Mouse (Mus musculus) cerebellum, adult (tissue): Measurements from ENCODE around the gene Anks1b.
A peak's percentile ranks its signal among the peaks of the same experiment; 100 is the strongest.

ENCODE experiments used
- ATAC-seq: cut with Nextera tagmentation; 2 replicates; pipeline ENCODE4 v1.9.2; 2017; ENCODE audit warnings: mild to moderate bottlenecking, moderate library complexity, mixed read lengths; ENCODE audit not compliant: insufficient number of reproducible peaks, low FRiP score, low TSS enrichment

Anks1b gene

DNA sequence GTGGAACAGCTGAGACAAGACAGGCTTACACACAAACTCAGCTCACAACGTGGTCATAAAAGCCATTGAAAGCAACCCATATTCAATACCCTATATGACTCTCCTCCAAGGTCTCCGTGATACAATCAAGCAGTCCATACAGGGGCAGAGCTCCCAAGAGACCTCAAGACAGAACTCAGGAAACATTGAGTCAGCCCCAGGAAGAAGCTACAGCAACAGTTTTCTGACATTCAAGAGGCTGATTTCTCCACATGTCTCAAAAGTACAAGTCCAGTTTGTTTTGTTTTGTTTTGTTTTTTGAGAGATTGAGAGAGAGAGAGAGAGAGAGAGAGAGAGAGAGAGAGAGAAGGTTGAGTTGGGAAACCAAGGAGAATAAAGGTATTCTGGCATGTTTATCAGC lies 1100.8 kb downstream of the Anks1b start:
- no peak for ATAC-seq

- ATAC-seq, result no peak
Measured at GRCm38 (mm10) chr10:90974491-90974890, 1101.2 kb downstream of the Anks1b start.

- ATAC-seq, result no peak
Measured at GRCm38 (mm10) chr10:90981811-90982210, 1108.5 kb downstream of the Anks1b start.

GRCm38 (mm10) chr10:90983046-90983445 lies 1109.7 kb downstream of the Anks1b start:
- ATAC-seq, result 0 out of 2 replicates have a peak, but pooled peaks have one; percentile 10

- no peak for ATAC-seq
Measured at GRCm38 (mm10) chr10:90990340-90990739, 1117.0 kb downstream of the Anks1b start.

GRCm38 (mm10) chr10:90992237-90992636 lies 1118.9 kb downstream of the Anks1b start:
- ATAC-seq, result no peak

- no peak for ATAC-seq
Measured at GRCm38 (mm10) chr10:90993869-90994268, 1120.6 kb downstream of the Anks1b start.

DNA sequence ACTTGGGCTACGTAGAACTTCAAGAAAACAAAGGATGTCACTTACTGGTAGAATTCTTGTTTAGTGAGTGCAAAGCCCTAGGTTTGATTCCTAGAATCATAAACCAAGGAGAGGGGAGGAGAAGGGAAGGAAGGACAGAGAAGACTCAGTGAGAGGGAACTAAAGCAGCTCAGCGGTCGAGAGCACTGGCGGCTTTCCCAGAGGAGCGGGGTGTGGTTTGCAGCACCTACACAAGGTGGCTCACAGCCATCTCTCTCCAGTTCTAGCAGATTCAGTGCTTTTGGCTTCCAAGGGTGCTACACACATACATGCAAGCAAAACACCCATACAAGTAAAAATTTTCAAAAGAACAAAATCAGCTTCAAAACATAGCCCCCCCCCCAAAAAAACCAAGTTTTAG lies 1126.6 kb downstream of the Anks1b start:
- ATAC-seq, result no peak

DNA sequence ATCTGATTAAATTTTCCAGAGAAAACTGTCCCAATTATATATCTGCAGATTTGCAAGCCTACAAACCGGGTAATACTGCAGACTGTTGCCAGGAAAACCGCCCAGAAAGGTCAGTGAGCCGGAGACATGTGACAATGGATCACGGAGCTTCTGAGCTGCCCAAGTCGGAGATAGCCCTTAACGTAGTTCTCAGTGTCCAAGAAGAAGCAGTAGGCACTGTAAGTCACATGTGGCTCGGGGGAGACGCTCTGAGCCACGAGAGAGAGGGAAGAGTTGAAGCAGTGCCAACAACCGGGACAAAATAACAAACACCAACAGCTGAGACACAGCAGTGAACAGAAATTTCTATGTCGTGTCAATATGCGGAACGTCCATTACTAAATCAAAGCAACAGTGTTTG lies 1128.1 kb downstream of the Anks1b start:
- ATAC-seq, result no peak

DNA sequence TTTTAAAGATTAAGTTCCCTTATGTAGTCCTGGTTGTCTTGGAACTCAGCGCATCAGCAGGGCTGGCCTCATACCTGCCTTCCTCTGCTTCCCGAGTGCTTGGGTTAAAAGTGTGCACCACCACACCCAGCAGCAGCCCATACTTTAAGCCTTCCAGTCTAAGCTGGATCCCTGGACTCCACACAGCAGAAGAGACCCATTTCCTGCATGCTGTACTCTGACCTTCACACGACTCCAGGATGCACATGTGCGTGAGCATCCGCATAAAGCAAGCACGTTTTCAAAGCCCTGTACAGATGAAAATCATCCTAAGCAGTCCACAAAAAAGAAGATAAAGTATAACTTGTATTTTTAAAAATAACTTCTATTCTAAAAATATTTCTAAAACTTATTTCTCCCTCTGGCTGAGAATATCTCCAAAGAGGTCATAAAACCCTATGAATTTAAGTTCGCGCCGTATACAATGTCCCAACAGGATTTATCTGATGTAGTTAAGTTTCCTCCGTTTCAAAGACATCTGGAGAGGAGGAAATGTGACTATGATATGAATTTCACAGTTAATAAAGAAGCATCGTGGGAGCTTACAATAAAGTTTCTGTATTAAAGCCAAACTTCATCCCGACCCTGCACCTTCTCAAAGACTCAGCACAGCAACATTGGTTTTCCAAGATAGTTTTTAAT lies 1132.7 kb downstream of the Anks1b start:
- no peak for ATAC-seq
